Mouse (Mus musculus): ENCODE measurements at regions not wholly inside any gene's neighbourhood (a gene's known extent, or its start where the extent isn't known, plus 50 kb on each side); places are given as distances from the start of the nearest gene placed in this dataset.

DNA sequence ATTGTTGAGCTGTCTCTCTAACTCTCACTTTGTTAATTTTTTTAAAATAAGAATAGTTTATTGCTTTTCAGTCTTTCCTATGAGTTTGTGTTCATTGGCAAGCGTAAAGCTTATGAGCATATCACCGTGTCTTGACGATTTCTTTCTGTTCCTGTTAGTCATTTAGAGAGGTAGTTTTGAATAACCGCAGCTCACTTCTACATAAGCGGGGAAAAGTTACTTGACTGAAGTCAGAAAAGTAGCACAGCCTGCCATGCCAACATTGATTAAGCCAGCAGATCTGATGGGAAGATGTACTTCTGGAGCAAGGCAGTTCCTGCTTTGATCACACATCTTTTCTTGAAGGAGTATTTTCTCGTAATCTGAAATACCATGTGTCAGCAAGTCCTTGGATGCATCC is 215.5 kb downstream of the Antxr2 start:
- H3K27me3 ChIP-seq (ENCODE audit: control insufficient read depth in 1 of 2, insufficient read depth in 2 of 2, low read length in 2 of 2), result no peaks in the 10 kb centered on the region
- no peaks in the 10 kb centered on the region for H3K79me2 ChIP-seq (ENCODE audit: control insufficient read depth, insufficient read depth, low read length, poor library complexity)
- no peak overlapping the region for H3K4me3 ChIP-seq (ENCODE audit: control insufficient read depth in 1 of 2, insufficient read depth in 1 of 2, low read depth in 2 of 2, low read length in 2 of 2)
- H3K36me3 ChIP-seq (ENCODE audit: control insufficient read depth in 1 of 2, insufficient read depth in 2 of 2, low read length in 2 of 2), result peaks cover 0 to 2% of the 10 kb centered on the region in 2 experiments; a peak in 1 of 4 replicates
- no peak overlapping the region for H3K27ac ChIP-seq (ENCODE audit: control insufficient read depth, low read depth, low read length)
- no peaks in the 10 kb centered on the region for H3K9me3 ChIP-seq (replicated peaks; ENCODE audit: insufficient read depth, low read length)
- TF ChIP-seq TAL1 (IDR thresholded peaks at IDR 0.05; ENCODE audit: low read length) (no peak), NELFE (IDR thresholded peaks at IDR 0.05; ENCODE audit: low read depth, low read length) (no peak), MYB (IDR thresholded peaks at IDR 0.05; ENCODE audit: low read depth, low read length) (no peak), MAZ (IDR thresholded peaks at IDR 0.05; ENCODE audit: low read depth, low read length) (no peak), HCFC1 (IDR thresholded peaks at IDR 0.05; ENCODE audit: low read depth, low read length) (no peak), KAT2A (conservative IDR thresholded peaks at IDR 0.05; ENCODE audit: low read depth, low read length) (no peak), TCF12 (IDR thresholded peaks at IDR 0.05; ENCODE audit: low read depth, low read length) (no peak), MAX (IDR thresholded peaks at IDR 0.05; ENCODE audit: low read length) (no peak), TBP (IDR thresholded peaks at IDR 0.05; ENCODE audit: low read depth, low read length) (no peak), POLR2AphosphoS2 (IDR thresholded peaks at IDR 0.05; ENCODE audit: low read length) (no peak), USF1 (IDR thresholded peaks at IDR 0.05; ENCODE audit: low read depth, low read length) (no peak), GATA1 (IDR thresholded peaks at IDR 0.05; ENCODE audit: low read depth, low read length) (no peak), BHLHE40 (IDR thresholded peaks at IDR 0.05; ENCODE audit: borderline replicate concordance, low read depth, low read length) (no peak)
- H3K4me1 ChIP-seq (ENCODE audit: control insufficient read depth in 1 of 2, insufficient read depth in 2 of 2, low read length in 2 of 2), result peaks cover 2 to 6% of the 10 kb centered on the region in 2 experiments; a peak in 3 of 4 replicates
- no peak overlapping the region for H3K9ac ChIP-seq (ENCODE audit: control insufficient read depth, low read depth, low read length, poor library complexity, severe bottlenecking)
- no peak for DNase-seq (ENCODE audit: low read depth, low spot score)

- peaks cover 0 to 2% of the 10 kb centered on the region in 2 experiments; a peak in 1 of 4 replicates for H3K36me3 ChIP-seq (ENCODE audit: control insufficient read depth in 1 of 2, insufficient read depth in 2 of 2, low read length in 2 of 2)
- peaks cover 2 to 6% of the 10 kb centered on the region in 2 experiments; a peak in 3 of 4 replicates for H3K4me1 ChIP-seq (ENCODE audit: control insufficient read depth in 1 of 2, insufficient read depth in 2 of 2, low read length in 2 of 2)
- no peak overlapping the region for H3K27ac ChIP-seq (ENCODE audit: control insufficient read depth, low read depth, low read length)
- H3K27me3 ChIP-seq (ENCODE audit: control insufficient read depth in 1 of 2, insufficient read depth in 2 of 2, low read length in 2 of 2), result no peaks in the 10 kb centered on the region
- no peak for DNase-seq (ENCODE audit: low read depth, low spot score)
- H3K9ac ChIP-seq (ENCODE audit: control insufficient read depth, low read depth, low read length, poor library complexity, severe bottlenecking), result no peak overlapping the region
- H3K4me3 ChIP-seq (ENCODE audit: control insufficient read depth in 1 of 2, insufficient read depth in 1 of 2, low read depth in 2 of 2, low read length in 2 of 2), result no peak overlapping the region
- TF ChIP-seq MEF2A (IDR thresholded peaks at IDR 0.05; ENCODE audit: extremely low read depth, insufficient replicate concordance, low read depth, low read length, poor library complexity, severe bottlenecking) (no peak), GATA1 (IDR thresholded peaks at IDR 0.05; ENCODE audit: low read depth, low read length) (no peak), RCOR1 (IDR thresholded peaks at IDR 0.05; ENCODE audit: low read depth, low read length) (no peak), ELF1 (IDR thresholded peaks at IDR 0.05; ENCODE audit: low read depth, low read length) (no peak), ZNF384 (IDR thresholded peaks at IDR 0.05; ENCODE audit: low read depth, low read length) (no peak), NELFE (IDR thresholded peaks at IDR 0.05; ENCODE audit: low read depth, low read length) (no peak), JUND (IDR thresholded peaks at IDR 0.05; ENCODE audit: low read depth, low read length) (no peak), USF2 (IDR thresholded peaks at IDR 0.05; ENCODE audit: borderline replicate concordance in 1 of 2, insufficient read depth in 1 of 2, low read depth in 1 of 2, low read length in 2 of 2) (no peak)
- no peaks in the 10 kb centered on the region for H3K9me3 ChIP-seq (replicated peaks; ENCODE audit: insufficient read depth, low read length)
- no peaks in the 10 kb centered on the region for H3K79me2 ChIP-seq (ENCODE audit: control insufficient read depth, insufficient read depth, low read length, poor library complexity)
These were observed 216.1 kb downstream of the Antxr2 start for GRCm38 (mm10) chr5:97814700-97815099.

Measured in MEL (cell line).